Mouse (Mus musculus) embryo, embryonic 9.5 days (tissue): ENCODE measurements around the gene Tbc1d22a.

ENCODE experiments used
- DNase-seq: peaks from one replicate; pipeline ENCODE4 v3.0.0-alpha.2; 2017; ENCODE audit errors: extremely low spot score

The Tbc1d22a gene

GRCm38 (mm10) chr15:86277428-86277827, 63.2 kb downstream of the Tbc1d22a start:
- DNase-seq: no peak

- no peak for DNase-seq
These were observed 65.1 kb downstream of the Tbc1d22a start for GRCm38 (mm10) chr15:86279059-86279974.

GRCm38 (mm10) chr15:86280137-86280536, 65.9 kb downstream of the Tbc1d22a start:
- DNase-seq: no peak

GRCm38 (mm10) chr15:86283238-86283637, 69.0 kb downstream of the Tbc1d22a start:
- DNase-seq: no peak

GRCm38 (mm10) chr15:86285296-86285695, 71.0 kb downstream of the Tbc1d22a start:
- DNase-seq: no peak

GRCm38 (mm10) chr15:86290074-86290473, 75.8 kb downstream of the Tbc1d22a start:
- DNase-seq: no peak

GRCm38 (mm10) chr15:86292288-86292687, 78.0 kb downstream of the Tbc1d22a start:
- no peak for DNase-seq

- no peak for DNase-seq
These were observed 80.2 kb downstream of the Tbc1d22a start for GRCm38 (mm10) chr15:86294426-86294825.

GRCm38 (mm10) chr15:86295722-86296288, 81.5 kb downstream of the Tbc1d22a start:
- DNase-seq: no peak

GRCm38 (mm10) chr15:86297281-86297680, 83.0 kb downstream of the Tbc1d22a start:
- DNase-seq: no peak

GRCm38 (mm10) chr15:86303876-86304275, 89.6 kb downstream of the Tbc1d22a start:
- no peak for DNase-seq

- no peak for DNase-seq
These were observed 90.6 kb downstream of the Tbc1d22a start for GRCm38 (mm10) chr15:86304861-86305260.

GRCm38 (mm10) chr15:86305290-86305689, 91.0 kb downstream of the Tbc1d22a start:
- no peak for DNase-seq

GRCm38 (mm10) chr15:86309213-86309829, 95.1 kb downstream of the Tbc1d22a start:
- DNase-seq: no peak

GRCm38 (mm10) chr15:86320803-86321510, 106.7 kb downstream of the Tbc1d22a start:
- no peak for DNase-seq

- no peak for DNase-seq
These were observed 112.1 kb downstream of the Tbc1d22a start for GRCm38 (mm10) chr15:86326341-86326740.

GRCm38 (mm10) chr15:86329911-86330310, 115.7 kb downstream of the Tbc1d22a start:
- DNase-seq: no peak

- DNase-seq: no peak
These were observed 116.2 kb downstream of the Tbc1d22a start for GRCm38 (mm10) chr15:86330454-86330853.

GRCm38 (mm10) chr15:86331501-86332245, 117.4 kb downstream of the Tbc1d22a start:
- no peak for DNase-seq

GRCm38 (mm10) chr15:86333176-86333575, 118.9 kb downstream of the Tbc1d22a start:
- no peak for DNase-seq

- DNase-seq: no peak
These were observed 119.3 kb downstream of the Tbc1d22a start for GRCm38 (mm10) chr15:86333606-86334005.
